Mouse (Mus musculus): ENCODE measurements around the gene Ift57. TPM values are rescaled to one million over a fixed set of nuclear protein-coding genes. Genes with fewer than 3 reads are reported as not detected.

The Ift57 gene
- polyA plus RNA-seq, 1 experiment from 2014 or later = 26.9 TPM

- no peak overlapping the region for H3K4me2 ChIP-seq (replicated peaks; ENCODE audit: low read depth, low read length)
- H3K36me3 ChIP-seq (ENCODE audit: control insufficient read depth, insufficient read depth, low read length) = no peaks in the 10 kb centered on the region
- H3K9me3 ChIP-seq (ENCODE audit: control insufficient read depth, low read depth, low read length) = no peaks in the 10 kb centered on the region
- no peaks in the 10 kb centered on the region for H3K4me1 ChIP-seq (ENCODE audit: control insufficient read depth, insufficient read depth, low read length)
- H3K9ac ChIP-seq (replicated peaks; ENCODE audit: low read depth, low read length) = no peak overlapping the region
- no peak for ATAC-seq (ENCODE audit: insufficient number of reproducible peaks, insufficient read depth, low FRiP score, low read depth)
- 63% methylated on average over 2 of the region's 2 CpGs for WGBS
- H3K4me3 ChIP-seq (ENCODE audit: low read depth, low read length) = no peak overlapping the region
- H3K27ac ChIP-seq (ENCODE audit: low read length) = no peak overlapping the region
- H3K27me3 ChIP-seq (ENCODE audit: control insufficient read depth, insufficient read depth, low read length) = no peaks in the 10 kb centered on the region
These were observed 25.9 kb downstream of the Ift57 start for GRCm38 (mm10) chr16:49724931-49725330.

- H3K27me3 ChIP-seq (ENCODE audit: control insufficient read depth, insufficient read depth, low read length) = no peaks in the 10 kb centered on the region
- H3K4me3 ChIP-seq (ENCODE audit: low read depth, low read length) = no peak overlapping the region
- H3K4me1 ChIP-seq (ENCODE audit: control insufficient read depth, insufficient read depth, low read length) = no peaks in the 10 kb centered on the region
- H3K27ac ChIP-seq (ENCODE audit: low read length) = no peak overlapping the region
- ATAC-seq (ENCODE audit: insufficient number of reproducible peaks, insufficient read depth, low FRiP score, low read depth) = no peak
- H3K36me3 ChIP-seq (ENCODE audit: control insufficient read depth, insufficient read depth, low read length) = no peaks in the 10 kb centered on the region
- 76% methylated on average over 5 of the region's 5 CpGs for WGBS
- H3K9me3 ChIP-seq (ENCODE audit: control insufficient read depth, low read depth, low read length) = no peaks in the 10 kb centered on the region
- no peak overlapping the region for H3K9ac ChIP-seq (replicated peaks; ENCODE audit: low read depth, low read length)
- no peak overlapping the region for H3K4me2 ChIP-seq (replicated peaks; ENCODE audit: low read depth, low read length)
These were observed 26.4 kb downstream of the Ift57 start for GRCm38 (mm10) chr16:49725446-49725845.

GRCm38 (mm10) chr16:49726216-49726615 is 27.2 kb downstream of the Ift57 start:
- no peak overlapping the region for H3K27ac ChIP-seq (ENCODE audit: low read length)
- 70% methylated on average over 3 of the region's 3 CpGs for WGBS
- H3K4me3 ChIP-seq (ENCODE audit: low read depth, low read length) = no peak overlapping the region

GRCm38 (mm10) chr16:49726761-49727160 is 27.7 kb downstream of the Ift57 start:
- H3K27ac ChIP-seq (ENCODE audit: low read length) = no peak overlapping the region
- H3K27me3 ChIP-seq (ENCODE audit: control insufficient read depth, insufficient read depth, low read length) = no peaks in the 10 kb centered on the region
- 73% methylated on average over 2 of the region's 2 CpGs for WGBS
- no peak for ATAC-seq (ENCODE audit: insufficient number of reproducible peaks, insufficient read depth, low FRiP score, low read depth)
- no peak overlapping the region for H3K9ac ChIP-seq (replicated peaks; ENCODE audit: low read depth, low read length)
- no peaks in the 10 kb centered on the region for H3K4me1 ChIP-seq (ENCODE audit: control insufficient read depth, insufficient read depth, low read length)
- no peaks in the 10 kb centered on the region for H3K36me3 ChIP-seq (ENCODE audit: control insufficient read depth, insufficient read depth, low read length)
- no peaks in the 10 kb centered on the region for H3K9me3 ChIP-seq (ENCODE audit: control insufficient read depth, low read depth, low read length)
- H3K4me2 ChIP-seq (replicated peaks; ENCODE audit: low read depth, low read length) = no peak overlapping the region
- H3K4me3 ChIP-seq (ENCODE audit: low read depth, low read length) = no peak overlapping the region

More at GRCm38 (mm10) chr16:49726216-49726615, 27.2 kb downstream of the Ift57 start:
- Histone ChIP-seq H3K27me3 (ENCODE audit: control insufficient read depth, insufficient read depth, low read length) (no peaks in the 10 kb centered on the region), H3K36me3 (ENCODE audit: control insufficient read depth, insufficient read depth, low read length) (no peaks in the 10 kb centered on the region), H3K9ac (replicated peaks; ENCODE audit: low read depth, low read length) (no peak overlapping the region), H3K4me2 (replicated peaks; ENCODE audit: low read depth, low read length) (no peak overlapping the region), H3K4me1 (ENCODE audit: control insufficient read depth, insufficient read depth, low read length) (no peaks in the 10 kb centered on the region), H3K9me3 (ENCODE audit: control insufficient read depth, low read depth, low read length) (no peaks in the 10 kb centered on the region)
- ATAC-seq (ENCODE audit: insufficient number of reproducible peaks, insufficient read depth, low FRiP score, low read depth) = no peak

- no peaks in the 10 kb centered on the region for H3K4me1 ChIP-seq (ENCODE audit: control insufficient read depth, insufficient read depth, low read length)
- 89% methylated on average over 9 of the region's 9 CpGs for WGBS
- H3K27me3 ChIP-seq (ENCODE audit: control insufficient read depth, insufficient read depth, low read length) = no peaks in the 10 kb centered on the region
- H3K27ac ChIP-seq (ENCODE audit: low read length) = no peak overlapping the region
- H3K9me3 ChIP-seq (ENCODE audit: control insufficient read depth, low read depth, low read length) = no peaks in the 10 kb centered on the region
- ATAC-seq (ENCODE audit: insufficient number of reproducible peaks, insufficient read depth, low FRiP score, low read depth) = no peak
- H3K9ac ChIP-seq (replicated peaks; ENCODE audit: low read depth, low read length) = no peak overlapping the region
- H3K36me3 ChIP-seq (ENCODE audit: control insufficient read depth, insufficient read depth, low read length) = no peaks in the 10 kb centered on the region
- H3K4me3 ChIP-seq (ENCODE audit: low read depth, low read length) = no peak overlapping the region
- H3K4me2 ChIP-seq (replicated peaks; ENCODE audit: low read depth, low read length) = no peak overlapping the region
These were observed 37.5 kb downstream of the Ift57 start for GRCm38 (mm10) chr16:49736536-49736935.

- WGBS = 80% methylated on average over 2 of the region's 2 CpGs
- Histone ChIP-seq H3K27ac (ENCODE audit: low read length) (no peak overlapping the region), H3K4me1 (ENCODE audit: control insufficient read depth, insufficient read depth, low read length) (no peaks in the 10 kb centered on the region), H3K4me3 (ENCODE audit: low read depth, low read length) (no peak overlapping the region), H3K36me3 (ENCODE audit: control insufficient read depth, insufficient read depth, low read length) (no peaks in the 10 kb centered on the region), H3K9ac (replicated peaks; ENCODE audit: low read depth, low read length) (no peak overlapping the region), H3K4me2 (replicated peaks; ENCODE audit: low read depth, low read length) (no peak overlapping the region), H3K27me3 (ENCODE audit: control insufficient read depth, insufficient read depth, low read length) (no peaks in the 10 kb centered on the region), H3K9me3 (ENCODE audit: control insufficient read depth, low read depth, low read length) (no peaks in the 10 kb centered on the region)
- ATAC-seq (ENCODE audit: insufficient number of reproducible peaks, insufficient read depth, low FRiP score, low read depth) = no peak
These were observed 48.3 kb downstream of the Ift57 start for GRCm38 (mm10) chr16:49747360-49747759.

- Histone ChIP-seq H3K36me3 (ENCODE audit: control insufficient read depth, insufficient read depth, low read length) (no peaks in the 10 kb centered on the region), H3K9ac (replicated peaks; ENCODE audit: low read depth, low read length) (no peak overlapping the region), H3K27me3 (ENCODE audit: control insufficient read depth, insufficient read depth, low read length) (no peaks in the 10 kb centered on the region), H3K27ac (ENCODE audit: low read length) (no peak overlapping the region), H3K4me2 (replicated peaks; ENCODE audit: low read depth, low read length) (no peak overlapping the region), H3K4me3 (ENCODE audit: low read depth, low read length) (no peak overlapping the region), H3K9me3 (ENCODE audit: control insufficient read depth, low read depth, low read length) (no peaks in the 10 kb centered on the region), H3K4me1 (ENCODE audit: control insufficient read depth, insufficient read depth, low read length) (no peaks in the 10 kb centered on the region)
- 77% methylated on average over 1 of the region's 1 CpGs for WGBS
- no peak for ATAC-seq (ENCODE audit: insufficient number of reproducible peaks, insufficient read depth, low FRiP score, low read depth)
These were observed 53.9 kb downstream of the Ift57 start for GRCm38 (mm10) chr16:49752906-49753305.

- H3K36me3 ChIP-seq (ENCODE audit: control insufficient read depth, insufficient read depth, low read length) = no peaks in the 10 kb centered on the region
- ATAC-seq (ENCODE audit: insufficient number of reproducible peaks, insufficient read depth, low FRiP score, low read depth) = 0 out of 2 replicates have a peak, but pooled peaks have one; percentile 49
- H3K9me3 ChIP-seq (ENCODE audit: control insufficient read depth, low read depth, low read length) = no peaks in the 10 kb centered on the region
- no peak overlapping the region for H3K4me2 ChIP-seq (replicated peaks; ENCODE audit: low read depth, low read length)
- WGBS = 66% methylated on average over 3 of the region's 3 CpGs
- no peak overlapping the region for H3K27ac ChIP-seq (ENCODE audit: low read length)
- no peak overlapping the region for H3K9ac ChIP-seq (replicated peaks; ENCODE audit: low read depth, low read length)
- H3K4me3 ChIP-seq (ENCODE audit: low read depth, low read length) = no peak overlapping the region
- no peaks in the 10 kb centered on the region for H3K4me1 ChIP-seq (ENCODE audit: control insufficient read depth, insufficient read depth, low read length)
- no peaks in the 10 kb centered on the region for H3K27me3 ChIP-seq (ENCODE audit: control insufficient read depth, insufficient read depth, low read length)
These were observed 54.3 kb downstream of the Ift57 start for GRCm38 (mm10) chr16:49753318-49753717.

- Histone ChIP-seq H3K9ac (replicated peaks; ENCODE audit: low read depth, low read length) (no peak overlapping the region), H3K4me2 (replicated peaks; ENCODE audit: low read depth, low read length) (no peak overlapping the region), H3K27ac (ENCODE audit: low read length) (no peak overlapping the region), H3K4me3 (ENCODE audit: low read depth, low read length) (no peak overlapping the region), H3K36me3 (ENCODE audit: control insufficient read depth, insufficient read depth, low read length) (no peaks in the 10 kb centered on the region), H3K27me3 (ENCODE audit: control insufficient read depth, insufficient read depth, low read length) (no peaks in the 10 kb centered on the region), H3K9me3 (ENCODE audit: control insufficient read depth, low read depth, low read length) (no peaks in the 10 kb centered on the region), H3K4me1 (ENCODE audit: control insufficient read depth, insufficient read depth, low read length) (no peaks in the 10 kb centered on the region)
- ATAC-seq (ENCODE audit: insufficient number of reproducible peaks, insufficient read depth, low FRiP score, low read depth) = no peak
- WGBS = 72% methylated on average over 17 of the region's 17 CpGs
These were observed 61.6 kb downstream of the Ift57 start for GRCm38 (mm10) chr16:49760517-49761203.
